Mouse (Mus musculus): ENCODE measurements at regions not wholly inside any gene's neighbourhood (a gene's known extent, or its start where the extent isn't known, plus 50 kb on each side); places are given as distances from the start of the nearest gene placed in this dataset.

- TF ChIP-seq CTCF (IDR thresholded peaks at IDR 0.05; ENCODE audit: low read depth, low read length) (no peak), POLR2A (IDR thresholded peaks at IDR 0.05; ENCODE audit: insufficient read depth, low read length) (no peak), EP300 (IDR thresholded peaks at IDR 0.05; ENCODE audit: insufficient read depth, low read depth, low read length) (no peak)
These were observed 239.3 kb downstream of the Efnb2 start for GRCm38 (mm10) chr8:8421713-8422112.
